Mouse (Mus musculus) hindbrain, postnatal 0 days (tissue): ENCODE results near the gene Pprc1. TPM values are rescaled to one million over a fixed set of nuclear protein-coding genes. Genes with fewer than 3 reads are reported as not detected.
A peak's percentile ranks its signal among the peaks of the same experiment; 100 is the strongest.

Source experiments
- ATAC-seq: fragments of 200-750 bp; cut with Nextera tagmentation; 2 replicates; pipeline ENCODE4 v1.8.0; 2017; ENCODE audit warnings: mild to moderate bottlenecking, moderate TSS enrichment, moderate library complexity
- DNase-seq: peaks from one replicate; pipeline ENCODE4 v3.0.0-alpha.2; 2015; ENCODE audit warnings: low spot score
- H3K27ac ChIP-seq: fragments of 300-500 bp; sonication (generic); 2 replicates; pipeline ENCODE4 v1.5.1; 2014; ENCODE audit warnings: mild to moderate bottlenecking
- H3K27me3 ChIP-seq: fragments of 300-500 bp; sonication (generic); 2 replicates; pipeline ENCODE4 v1.6.1; 2014; ENCODE audit warnings: low read length, mixed read lengths; ENCODE audit not compliant: insufficient read depth
- H3K36me3 ChIP-seq: fragments of 300-500 bp; sonication (generic); 2 replicates; pipeline ENCODE4 v1.6.1; 2014; ENCODE audit warnings: low read length, mixed read lengths; ENCODE audit not compliant: insufficient read depth
- H3K4me1 ChIP-seq: fragments of 300-500 bp; sonication (generic); 2 replicates; pipeline ENCODE4 v1.6.1; 2014; ENCODE audit warnings: antibody characterized with exemption, low read length, mixed read lengths; ENCODE audit not compliant: insufficient read depth
- H3K4me2 ChIP-seq: fragments of 300-500 bp; sonication (generic); 2 replicates; pipeline ENCODE4 v1.6.1; 2014; ENCODE audit warnings: low read depth, mild to moderate bottlenecking, low read length, moderate library complexity, mixed read lengths
- H3K4me3 ChIP-seq: fragments of 300-500 bp; sonication (generic); 2 replicates; pipeline ENCODE4 v1.5.1; 2014; ENCODE audit warnings: low read length
- H3K9ac ChIP-seq: fragments of 300-500 bp; sonication (generic); replicated peaks from 2 replicates; pipeline ENCODE4 v1.6.1; 2014; ENCODE audit warnings: mild to moderate bottlenecking, low read length, moderate library complexity, mixed read lengths
- H3K9me3 ChIP-seq: fragments of 300-500 bp; sonication (generic); 2 replicates; pipeline ENCODE4 v1.6.1; 2016; ENCODE audit warnings: low read length, mixed read lengths
- CTCF ChIP-seq: IDR thresholded peaks from 2 replicates; pipeline ENCODE4 v1.5.1; 2016; ENCODE audit warnings: antibody characterized with exemption, control low read depth, low read depth
- WGBS: fragments of 180-500 bp; shearing (Covaris S2); extraction: QIAGEN DNeasy Blood & Tissue Kit; methylation state at CpG from one replicate; pipeline ENCODE4 v1.1.7; 2014; 5-methylcytosine and 5-hydroxymethylcytosine counted together
- polyA plus RNA-seq: library from polyadenylated mRNA; unstranded; fragments of >200 nt; fragmentation: Nextera tagmentation; extraction: Ambion mirVana; gene quantifications from 2 replicates; pipeline ENCODE4 v1.2.1, GENCODE M21; 2015
- total RNA-seq: library from RNA; depleted of rRNA; stranded (reverse); fragments of >200 nt; gene quantifications from 2 replicates; pipeline ENCODE4 v1.2.3, GENCODE M21; 2014

The Pprc1 gene
- total and polyA plus RNA-seq, 2 experiments from 2014 or later: 9.0 to 9.3 TPM

DNA sequence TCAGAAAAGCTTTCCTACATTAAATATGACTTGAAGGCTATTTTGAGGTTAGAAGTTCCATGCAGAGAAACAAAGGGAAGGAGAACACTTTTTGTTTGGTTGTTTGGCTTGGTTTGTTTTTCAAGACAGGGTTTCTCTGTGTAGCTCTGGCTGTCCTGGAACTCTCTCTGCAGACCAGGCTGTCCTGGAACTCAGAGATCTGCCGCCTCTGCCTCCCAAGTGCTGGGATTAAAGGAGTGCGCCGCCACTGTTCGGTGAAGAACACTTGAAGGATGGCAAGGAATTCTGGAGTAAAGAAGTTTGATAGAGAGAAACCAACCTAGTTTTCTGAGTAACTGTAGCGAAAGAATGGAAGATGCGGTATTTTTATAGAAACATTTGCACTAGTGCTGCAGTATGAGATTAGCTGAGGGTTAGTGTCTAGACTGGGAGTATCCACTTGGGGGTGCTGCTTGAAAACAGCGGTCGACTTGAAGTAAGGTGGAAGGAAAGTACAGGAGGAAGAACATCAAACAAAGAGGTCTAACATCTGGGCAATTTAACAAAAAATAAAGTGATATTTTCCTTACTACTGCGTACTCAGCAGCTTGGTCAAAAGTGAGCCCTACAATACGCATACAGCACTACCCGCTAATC lies 11.2 kb downstream of the Pprc1 start:
- H3K27ac ChIP-seq: peak overlapping the region; percentile 83; the same call in 1 of the 2 replicates
- H3K4me1 ChIP-seq: 0 out of 2 replicates have a peak, but pooled peaks cover 6% of the 10 kb centered on the region
- WGBS: under 1% methylated on average over 11 of the region's 11 CpGs
- H3K9me3 ChIP-seq: no peaks in the 10 kb centered on the region
- H3K9ac ChIP-seq: 0 out of 2 replicates have a peak overlapping the region, but pooled peaks have one; percentile 70
- no peaks in the 10 kb centered on the region for H3K27me3 ChIP-seq
- H3K36me3 ChIP-seq: no peaks in the 10 kb centered on the region
- H3K4me2 ChIP-seq: peak overlapping the region; percentile 86
- ATAC-seq (peak; percentile 87), DNase-seq (no peak)
- H3K4me3 ChIP-seq: peak overlapping the region; percentile 80
- peak; percentile 68 for TF ChIP-seq CTCF

DNA sequence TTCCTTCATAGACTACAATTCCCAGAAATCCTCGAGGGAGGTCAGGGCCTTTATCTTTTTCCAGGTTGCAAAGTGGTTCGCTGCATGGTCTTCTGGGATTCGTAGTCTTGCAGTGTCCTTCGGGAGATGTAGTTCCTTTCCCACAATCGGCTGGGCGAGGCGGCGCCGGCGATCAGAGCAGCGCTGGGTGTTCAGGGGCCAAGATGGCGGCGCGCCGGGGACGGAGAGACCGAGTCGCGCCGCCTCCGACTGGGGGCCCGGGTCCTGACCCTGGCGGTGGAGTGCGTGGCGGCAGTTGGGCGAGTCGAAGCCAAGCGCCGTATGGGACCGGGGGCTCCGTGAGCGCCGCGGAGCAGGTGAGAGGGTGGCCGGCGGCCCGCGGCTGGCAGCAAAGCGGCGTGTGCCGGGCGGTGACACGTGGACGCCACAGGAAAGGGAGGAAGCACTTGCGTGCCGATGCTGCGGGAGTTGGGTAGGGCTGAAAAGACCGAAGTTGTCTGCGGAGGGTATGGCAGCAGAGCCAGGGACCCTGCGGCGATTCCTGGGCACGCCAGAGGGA lies 11.8 kb downstream of the Pprc1 start:
- peak; percentile 97 for ATAC-seq
- under 1% methylated on average over 52 of the region's 52 CpGs for WGBS
- H3K27me3 ChIP-seq: no peaks in the 10 kb centered on the region
- H3K27ac ChIP-seq: peak overlapping the region; percentile 83
- H3K4me3 ChIP-seq: peak overlapping the region; percentile 80
- H3K9me3 ChIP-seq: no peaks in the 10 kb centered on the region
- peak overlapping the region; percentile 70 for H3K9ac ChIP-seq
- DNase-seq: peak; percentile 98
- H3K4me2 ChIP-seq: peak overlapping the region; percentile 86
- no peaks in the 10 kb centered on the region for H3K36me3 ChIP-seq
- 0 out of 2 replicates have a peak, but pooled peaks cover 6% of the 10 kb centered on the region for H3K4me1 ChIP-seq
- no peak for TF ChIP-seq CTCF

DNA sequence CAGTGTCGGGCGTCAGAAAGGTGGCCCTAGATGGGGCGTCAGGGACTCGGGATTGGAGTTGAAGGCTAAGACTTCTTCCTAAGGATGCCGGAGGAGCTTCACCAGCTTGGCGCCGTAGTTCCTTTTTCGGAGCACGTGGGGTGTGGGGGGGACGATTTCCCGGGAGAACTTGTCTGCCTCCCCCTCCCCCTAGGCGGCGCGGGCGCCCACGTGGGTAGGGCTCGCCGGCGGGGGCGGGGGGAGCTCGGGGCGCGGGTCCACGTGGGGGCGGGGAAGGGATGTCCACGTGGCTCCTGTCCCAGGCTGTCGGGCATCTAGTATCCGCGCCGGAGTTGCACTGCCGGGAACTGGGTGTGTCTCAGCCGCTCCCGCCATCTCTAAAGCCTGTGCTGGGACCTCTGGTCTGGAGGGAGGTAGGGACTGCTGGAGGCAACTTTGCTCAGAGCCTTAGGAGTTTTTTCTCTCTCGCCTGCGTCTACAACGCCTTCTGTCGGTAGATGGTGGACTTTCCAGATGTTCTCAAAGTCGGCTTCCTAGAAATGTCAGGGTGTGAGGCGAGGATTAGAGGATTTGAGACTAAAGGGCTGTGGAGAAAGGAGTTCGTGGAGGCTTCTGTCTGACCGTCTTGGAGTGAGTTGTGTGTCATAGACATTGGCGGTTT lies 12.4 kb downstream of the Pprc1 start:
- H3K27me3 ChIP-seq: no peaks in the 10 kb centered on the region
- peak overlapping the region; percentile 80 for H3K4me3 ChIP-seq
- peak overlapping the region; percentile 70 for H3K9ac ChIP-seq
- peak; percentile 87 for DNase-seq
- ATAC-seq: peak; percentile 69
- no peaks in the 10 kb centered on the region for H3K9me3 ChIP-seq
- H3K36me3 ChIP-seq: no peaks in the 10 kb centered on the region; the same call in 1 of the 2 replicates
- 0 out of 2 replicates have a peak, but pooled peaks cover 6% of the 10 kb centered on the region for H3K4me1 ChIP-seq
- H3K4me2 ChIP-seq: peak overlapping the region; percentile 86
- peak; percentile 43; the same call in 1 of the 2 replicates for TF ChIP-seq CTCF
- WGBS: under 1% methylated on average over 41 of the region's 42 CpGs
- peak overlapping the region; percentile 83 for H3K27ac ChIP-seq

DNA sequence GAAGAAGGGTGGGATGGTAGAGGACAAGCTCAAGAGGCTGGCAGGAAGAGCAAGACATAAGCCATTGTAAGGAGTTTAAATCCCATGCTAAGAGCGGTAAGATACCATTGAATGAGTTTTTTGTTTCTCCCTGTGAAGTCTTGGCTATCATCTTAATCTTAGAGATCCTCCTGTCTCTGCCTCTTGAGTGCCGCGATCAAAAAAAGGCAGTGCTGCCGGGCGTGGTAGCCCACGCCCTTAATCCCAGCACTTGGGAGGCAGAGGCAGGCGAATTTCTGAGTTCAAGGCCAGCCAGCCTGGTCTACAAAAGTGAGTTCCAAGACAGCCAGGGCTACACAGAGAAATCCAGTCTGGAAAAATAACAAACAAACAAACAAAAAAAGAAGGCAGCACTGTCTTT lies 13.8 kb downstream of the Pprc1 start:
- TF ChIP-seq CTCF: no peak
- Histone ChIP-seq H3K27ac (no peak overlapping the region), H3K4me2 (no peak overlapping the region), H3K36me3 (peaks cover 12% of the 10 kb centered on the region), H3K4me3 (no peak overlapping the region), H3K9me3 (no peaks in the 10 kb centered on the region), H3K4me1 (0 out of 2 replicates have a peak, but pooled peaks cover 6% of the 10 kb centered on the region), H3K27me3 (no peaks in the 10 kb centered on the region), H3K9ac (no peak overlapping the region)
- WGBS: 98% methylated on average over 7 of the region's 7 CpGs
- DNase-seq: no peak
- ATAC-seq: no peak

DNA sequence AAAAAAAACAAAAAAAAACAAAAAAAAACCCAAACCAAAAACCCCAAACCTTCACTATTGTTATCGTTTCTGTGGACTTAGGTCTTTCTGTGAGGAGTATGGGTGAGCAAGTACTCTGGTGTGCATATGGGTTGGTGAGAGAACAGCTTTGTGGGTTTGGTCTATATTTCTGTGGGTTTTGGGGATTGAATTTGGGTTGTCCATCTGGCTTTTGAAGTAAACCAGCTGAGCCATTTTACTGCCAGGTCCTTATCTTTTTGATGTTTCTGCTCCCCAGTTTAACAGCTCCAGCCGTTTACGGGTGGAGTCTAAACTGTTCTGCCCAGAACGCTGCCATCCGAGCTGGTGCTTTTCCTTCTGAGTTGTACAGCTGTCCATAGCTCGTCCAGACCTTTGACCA lies 16.2 kb downstream of the Pprc1 start:
- no peak overlapping the region for H3K4me2 ChIP-seq
- H3K9ac ChIP-seq: no peak overlapping the region
- ATAC-seq: no peak
- H3K36me3 ChIP-seq: peaks cover 36% of the 10 kb centered on the region
- TF ChIP-seq CTCF: no peak
- no peaks in the 10 kb centered on the region for H3K27me3 ChIP-seq
- no peak overlapping the region for H3K4me3 ChIP-seq
- no peak for DNase-seq
- 0 out of 2 replicates have a peak, but pooled peaks cover 6% of the 10 kb centered on the region for H3K4me1 ChIP-seq
- no peaks in the 10 kb centered on the region for H3K9me3 ChIP-seq
- 87% methylated on average over 6 of the region's 6 CpGs for WGBS
- H3K27ac ChIP-seq: no peak overlapping the region

DNA sequence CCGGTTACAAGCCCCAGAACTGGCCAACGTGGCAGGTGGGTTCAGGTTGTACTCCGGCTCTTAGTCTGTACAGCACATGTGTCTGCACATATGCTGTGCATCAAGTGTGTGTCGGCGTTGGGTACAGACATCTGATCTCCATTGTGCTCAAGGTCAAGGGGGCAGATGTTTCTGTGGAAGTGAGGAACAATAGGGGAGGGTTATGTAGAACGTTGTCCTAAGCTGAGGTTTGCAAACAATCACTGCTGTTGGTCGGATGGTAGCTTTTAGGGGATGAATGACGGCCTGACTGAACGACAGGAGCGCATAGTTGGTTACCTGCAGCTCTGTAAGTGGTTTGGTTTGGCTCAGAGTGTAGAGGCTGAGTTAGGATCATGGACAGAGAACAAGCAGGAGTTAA lies 23.4 kb downstream of the Pprc1 start:
- Histone ChIP-seq H3K36me3 (peaks cover 83% of the 10 kb centered on the region), H3K4me2 (no peak overlapping the region), H3K27me3 (no peaks in the 10 kb centered on the region), H3K9me3 (no peaks in the 10 kb centered on the region), H3K9ac (no peak overlapping the region), H3K4me1 (no peaks in the 10 kb centered on the region), H3K4me3 (no peak overlapping the region), H3K27ac (no peak overlapping the region)
- 73% methylated on average over 10 of the region's 10 CpGs for WGBS
- ATAC-seq (no peak), DNase-seq (no peak)
- TF ChIP-seq CTCF: no peak

DNA sequence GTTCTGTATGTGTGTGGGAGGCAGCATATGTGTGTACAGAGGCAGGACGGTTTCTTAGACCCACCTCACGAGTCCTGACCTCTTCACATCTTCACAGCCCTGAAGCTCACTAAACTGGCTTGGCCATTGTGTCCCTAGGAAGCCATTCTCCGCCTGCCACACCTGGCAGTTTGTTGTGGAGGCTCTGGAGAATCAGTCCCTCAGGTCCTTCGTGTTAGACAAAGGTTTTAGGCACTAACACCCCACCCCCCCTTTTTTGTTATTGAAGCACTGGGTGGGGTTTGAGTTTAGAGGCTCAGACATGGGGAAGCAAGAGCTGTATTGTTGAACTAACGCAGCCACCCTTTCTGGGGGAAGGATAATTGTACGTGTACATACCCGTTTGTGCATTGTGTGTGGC lies 28.6 kb downstream of the Pprc1 start:
- peaks cover 9% of the 10 kb centered on the region for H3K4me1 ChIP-seq
- no peak overlapping the region for H3K4me2 ChIP-seq
- no peaks in the 10 kb centered on the region for H3K27me3 ChIP-seq
- ATAC-seq (no peak), DNase-seq (no peak)
- H3K36me3 ChIP-seq: peaks cover 36% of the 10 kb centered on the region
- H3K9me3 ChIP-seq: no peaks in the 10 kb centered on the region
- no peak overlapping the region for H3K9ac ChIP-seq
- WGBS: 83% methylated on average over 7 of the region's 7 CpGs
- no peak for TF ChIP-seq CTCF
- H3K27ac ChIP-seq: no peak overlapping the region
- H3K4me3 ChIP-seq: no peak overlapping the region
